Mouse (Mus musculus) erythroblast, adult 5-6 weeks (primary cell): ENCODE measurements around the gene Rnf44. TPM values are rescaled to one million over a fixed set of nuclear protein-coding genes. Genes with fewer than 3 reads are reported as not detected.

Experiments used
- ATAC-seq: replicated peaks from 2 replicates; pipeline ENCODE4 v1.8.0; 2016; ENCODE audit warnings: moderate number of reproducible peaks, mild to moderate bottlenecking, moderate TSS enrichment, inconsistent platforms; ENCODE audit not compliant: poor library complexity, low FRiP score, severe bottlenecking
- total RNA-seq, 2 experiments: library from RNA; stranded (forward) in 1 of 2; stranded (reverse) in 1 of 2; fragments of 150-400 nt in 1 of 2; fragments of 200-764, 138-1000 nt in 1 of 2; gene quantifications; 2 replicates each; pipeline versions ENCODE4 v1.2.3 to v1.2.4; 2015 to 2017; ENCODE audit warnings: low replicate concordance in 2 of 2

Rnf44 gene
- total RNA-seq (2015; ENCODE audit: low replicate concordance) = 31.3 and 33.0 TPM in 2 replicates
- total RNA-seq (2017; ENCODE audit: low replicate concordance) = 9.9 and 30.5 TPM in 2 replicates

DNA sequence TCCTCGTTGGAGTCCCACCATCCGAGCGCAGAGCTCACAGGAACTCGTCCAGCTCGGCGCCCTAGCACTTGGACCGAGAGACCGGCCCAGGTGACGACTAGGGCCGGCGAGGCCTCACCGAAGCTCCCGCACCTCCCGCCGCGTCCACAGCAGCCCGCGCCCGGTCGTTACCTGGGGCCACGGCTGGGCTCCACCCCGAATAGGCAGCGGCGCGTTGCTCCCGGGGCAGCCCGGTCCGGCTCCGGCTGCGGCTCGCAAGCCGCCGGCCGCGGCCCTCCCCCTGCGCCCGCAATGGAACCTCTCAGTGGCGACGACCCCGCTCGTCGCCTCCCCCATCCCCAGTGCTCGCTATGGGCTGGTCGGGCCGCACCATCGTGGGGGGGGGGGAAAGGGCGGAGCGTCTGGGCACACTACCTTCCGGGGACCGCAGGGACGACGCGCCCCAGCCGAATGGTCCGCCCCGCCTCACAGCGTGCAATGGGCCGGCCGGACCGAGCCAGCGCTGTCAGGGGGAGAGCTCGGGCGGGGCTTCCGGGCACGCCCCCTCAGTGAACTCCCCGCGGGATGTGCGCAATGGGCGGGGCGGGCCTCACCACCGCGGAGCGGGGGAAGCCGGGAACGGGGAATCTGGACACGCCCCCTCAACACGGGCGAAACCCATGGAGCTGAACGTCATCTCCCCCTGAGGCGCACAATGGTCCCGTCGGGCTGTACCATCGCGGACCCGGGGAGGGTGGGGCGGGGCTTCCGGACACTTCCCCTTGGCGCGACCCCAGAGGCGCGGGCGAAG lies at the start of gene Rnf44:
TSS of gene Rnf44 (minus strand) at position 350 of the 790 bp plus-strand sequence.
- ATAC-seq = peak; percentile 87

DNA sequence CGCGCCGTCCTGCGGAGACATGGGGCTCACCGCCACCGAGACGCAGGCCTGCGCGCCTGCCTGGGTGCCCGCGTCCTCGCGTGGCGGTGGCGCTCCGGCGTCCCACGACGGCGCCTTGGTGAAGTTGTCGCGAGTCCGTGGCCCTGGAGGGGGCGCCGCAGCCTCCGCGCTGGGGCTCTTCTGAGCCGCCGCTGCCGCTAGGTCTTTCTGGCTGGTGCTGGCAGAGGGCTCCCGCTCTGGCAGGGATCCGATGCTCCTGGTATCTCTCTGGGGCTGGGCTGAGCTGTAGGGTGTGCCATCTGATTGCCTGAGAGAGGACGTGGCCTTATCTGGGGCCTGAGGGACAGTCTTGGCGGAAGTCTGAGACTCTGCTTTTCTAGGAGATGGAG lies 44.5 kb upstream of the Rnf44 start:
- ATAC-seq = no peak

DNA sequence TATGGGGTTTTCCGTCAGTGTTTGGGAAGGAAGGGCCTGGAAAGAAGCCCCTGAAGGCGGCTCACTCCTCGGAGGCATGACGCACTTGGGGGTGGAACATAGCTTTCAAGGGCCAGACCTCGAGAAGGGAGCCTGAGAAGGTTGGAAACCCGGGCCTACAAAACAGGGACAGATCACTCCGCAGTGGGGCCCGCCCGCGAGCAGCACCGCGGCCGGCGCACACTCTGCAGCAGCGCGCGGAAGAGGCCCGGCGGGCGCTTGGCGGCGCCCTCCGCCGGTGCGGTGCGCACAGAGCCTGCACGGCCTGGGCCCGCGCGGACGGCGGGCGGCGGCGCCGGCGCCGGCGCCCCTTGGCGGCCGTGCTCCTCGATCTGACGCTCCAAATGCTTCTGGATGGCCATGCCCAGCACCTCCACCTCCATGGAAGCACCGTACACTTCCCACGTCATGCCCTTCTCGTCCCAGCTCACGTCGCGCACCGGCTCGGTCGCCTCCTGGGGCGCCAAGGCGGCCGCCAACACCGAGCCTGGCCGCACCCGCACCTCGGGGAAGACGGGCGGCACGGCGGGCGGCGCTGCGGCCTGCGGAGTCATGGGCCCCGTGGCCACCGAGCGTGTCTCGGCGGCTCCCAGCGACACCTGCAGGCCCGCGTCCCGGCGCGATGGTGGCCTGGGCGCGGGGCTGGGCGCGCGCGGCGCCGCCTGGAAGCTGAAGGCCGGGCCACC lies 43.9 kb upstream of the Rnf44 start:
- ATAC-seq = no peak

DNA sequence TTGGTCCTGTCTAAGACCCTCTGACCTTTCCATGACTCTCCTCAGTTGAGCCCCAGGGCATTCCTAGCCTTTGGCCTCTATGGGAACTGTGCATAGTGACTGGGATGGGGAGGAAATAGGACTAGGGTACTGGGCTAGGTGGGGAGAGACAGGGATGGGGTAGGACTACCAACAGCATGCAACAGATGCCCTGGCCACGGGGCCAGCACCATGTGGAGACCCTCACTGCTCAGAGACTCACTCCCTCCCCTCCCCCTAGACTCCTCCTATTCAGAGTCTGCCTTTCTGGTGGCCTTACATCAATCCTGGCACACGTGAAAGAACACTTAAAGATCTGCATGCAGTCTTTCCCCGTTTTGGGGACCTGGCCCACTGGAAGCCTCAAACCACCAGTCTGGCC lies 43.2 kb upstream of the Rnf44 start:
- ATAC-seq = no peak

DNA sequence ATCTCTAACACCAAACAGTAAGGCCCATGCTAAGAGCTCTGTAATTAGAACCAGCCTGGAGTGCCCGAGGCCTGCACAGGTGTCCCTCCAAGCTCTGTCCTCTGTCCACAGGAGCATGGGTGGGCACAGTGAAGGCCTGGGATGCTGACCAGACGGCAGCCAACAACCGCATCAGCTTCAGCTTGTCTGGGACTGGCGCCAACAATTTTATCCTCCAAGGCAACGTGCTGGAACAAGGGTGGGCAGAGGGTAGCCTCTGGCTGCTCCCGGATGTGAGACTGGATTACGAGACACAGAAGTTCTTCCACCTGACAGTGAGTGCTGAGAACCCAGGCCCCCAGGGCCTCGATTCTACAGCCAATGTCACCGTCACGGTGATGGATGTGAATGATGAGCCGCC lies 32.4 kb upstream of the Rnf44 start:
- ATAC-seq = no peak

DNA sequence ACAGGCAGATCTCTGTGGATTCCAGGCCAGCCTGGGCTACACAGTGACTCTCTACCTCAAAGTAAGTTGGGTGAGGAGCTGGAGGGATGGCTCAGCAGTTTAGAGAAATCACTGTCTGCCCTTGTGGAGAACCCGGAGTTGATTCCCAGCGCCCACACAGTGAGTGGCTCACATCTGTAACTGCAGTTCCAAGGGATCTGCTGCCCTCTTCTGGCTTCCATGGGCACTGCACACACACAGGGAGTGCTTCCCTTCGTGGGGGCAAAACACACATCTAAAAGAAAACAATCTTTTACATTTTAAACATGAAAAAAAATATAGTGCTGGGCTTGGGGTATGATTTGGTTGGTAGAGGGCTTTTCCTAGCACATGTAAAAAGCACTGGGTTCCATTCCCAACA lies 29.4 kb upstream of the Rnf44 start:
- no peak for ATAC-seq

DNA sequence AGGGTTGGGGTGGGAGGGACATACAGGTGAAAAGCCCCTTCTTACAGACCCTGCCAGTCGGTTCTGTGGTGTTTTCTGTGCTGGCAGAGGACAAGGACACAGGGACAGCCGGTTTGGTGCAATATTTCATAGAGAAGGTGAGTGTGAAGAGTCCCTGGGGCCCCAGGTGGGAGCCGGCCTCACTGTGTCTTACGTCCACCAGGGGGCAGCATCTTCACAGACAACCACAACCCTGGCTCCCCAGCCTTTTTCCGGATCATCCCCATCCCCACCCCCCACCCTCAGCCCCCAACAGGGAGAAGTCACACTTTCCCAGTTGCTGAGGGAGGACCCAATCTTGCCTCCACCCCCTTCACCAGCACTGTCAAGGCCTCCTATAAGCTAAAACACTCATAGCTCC lies 23.2 kb upstream of the Rnf44 start:
- ATAC-seq = 0 out of 2 replicates have a peak, but pooled peaks have one; percentile 53

DNA sequence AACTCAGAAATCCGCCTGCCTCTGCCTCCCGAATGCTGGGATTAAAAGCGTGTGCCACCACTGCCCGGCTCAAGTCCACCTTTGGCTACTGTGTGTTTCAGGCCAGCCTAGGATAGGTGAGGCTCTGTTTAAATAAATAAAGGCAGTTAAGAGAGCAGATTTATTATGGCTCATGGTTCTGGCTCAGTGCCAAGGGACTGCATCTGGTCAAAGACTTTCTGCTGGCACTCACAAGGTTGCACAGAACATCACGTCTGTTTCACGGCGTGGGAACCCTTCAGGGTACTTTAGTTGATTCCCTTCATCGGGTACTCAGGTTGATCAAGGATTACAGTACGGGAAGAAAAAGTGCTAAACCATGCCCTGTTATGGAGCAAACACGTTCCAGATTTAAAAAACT lies 21.3 kb upstream of the Rnf44 start:
- no peak for ATAC-seq

DNA sequence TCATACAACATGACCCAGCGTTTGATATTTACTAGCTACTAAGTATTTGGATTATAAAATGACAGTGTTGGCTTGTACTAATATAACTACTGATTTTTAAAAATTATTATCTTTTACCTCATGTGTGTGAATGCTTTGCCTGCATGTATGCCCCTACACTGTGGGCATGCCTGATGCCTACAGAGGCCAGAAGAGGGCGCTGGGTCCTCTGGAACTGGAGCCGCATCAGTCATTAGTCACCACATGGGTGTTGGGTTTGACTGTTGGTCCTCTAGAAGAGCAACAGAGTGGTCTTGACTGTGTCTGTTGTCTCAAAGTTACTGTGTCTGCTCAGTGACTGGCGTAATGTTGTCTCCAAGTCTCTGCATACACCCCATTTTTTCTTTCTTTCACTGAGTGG lies 20.7 kb upstream of the Rnf44 start:
- ATAC-seq = no peak

DNA sequence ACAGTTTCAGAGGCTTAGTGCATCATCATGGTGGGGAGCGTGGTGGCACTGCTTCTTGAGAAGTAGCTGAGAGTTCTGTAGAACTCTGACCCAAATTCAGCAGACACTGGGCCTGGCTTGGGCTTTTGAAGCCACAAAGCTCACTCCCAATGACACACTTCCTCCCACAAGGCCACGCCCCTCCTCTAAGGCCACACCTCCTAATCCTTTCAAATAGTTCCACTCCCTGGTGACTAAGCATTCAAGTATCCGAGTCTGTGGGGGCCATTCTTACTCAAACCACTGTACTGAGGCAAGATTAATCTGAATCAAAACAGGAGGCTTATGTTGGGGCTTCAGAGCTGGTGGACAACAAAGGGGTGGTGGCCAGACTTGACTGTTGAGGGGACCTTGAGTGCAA lies 17.2 kb upstream of the Rnf44 start:
- no peak for ATAC-seq

DNA sequence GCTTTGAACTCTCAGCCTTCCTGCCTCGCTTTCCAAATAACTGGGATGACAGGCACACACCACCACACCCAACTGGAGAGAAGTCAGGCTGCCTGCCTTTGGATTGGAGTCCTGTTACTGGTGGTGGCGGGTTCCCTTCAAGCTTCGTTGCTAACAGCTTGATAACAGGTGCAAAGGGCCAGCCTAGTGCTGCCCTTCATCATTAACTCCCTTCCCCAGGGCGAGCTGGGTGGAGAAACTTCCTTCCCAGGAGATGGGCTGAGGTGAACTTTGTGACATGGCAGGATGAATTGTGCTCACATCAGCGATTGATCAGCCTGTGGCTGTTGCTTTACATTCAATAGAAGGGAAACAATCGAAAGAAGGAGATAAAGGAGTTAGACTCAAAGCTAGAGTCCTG lies 11.2 kb upstream of the Rnf44 start:
- ATAC-seq = no peak

DNA sequence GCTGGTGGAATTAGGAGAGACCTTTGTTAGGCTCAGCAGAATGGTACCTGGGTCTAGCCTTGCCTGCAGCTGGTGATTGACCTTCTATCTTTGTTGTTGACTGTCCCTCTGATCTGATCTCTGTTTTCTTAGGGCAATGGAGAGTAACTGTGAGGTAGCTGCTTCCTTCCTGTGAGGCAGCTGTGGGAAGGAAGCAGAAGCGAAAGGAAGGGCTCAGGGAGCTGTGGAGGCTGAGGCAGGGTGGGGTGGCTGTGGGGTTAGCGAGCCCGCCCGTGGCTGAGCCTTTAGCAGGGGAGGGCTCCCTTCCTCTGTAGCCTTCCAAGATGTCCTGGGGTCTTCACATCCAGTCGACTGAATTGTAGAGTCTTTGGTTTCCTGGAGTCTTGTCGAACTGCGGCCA lies 8.8 kb upstream of the Rnf44 start:
- ATAC-seq = no peak

DNA sequence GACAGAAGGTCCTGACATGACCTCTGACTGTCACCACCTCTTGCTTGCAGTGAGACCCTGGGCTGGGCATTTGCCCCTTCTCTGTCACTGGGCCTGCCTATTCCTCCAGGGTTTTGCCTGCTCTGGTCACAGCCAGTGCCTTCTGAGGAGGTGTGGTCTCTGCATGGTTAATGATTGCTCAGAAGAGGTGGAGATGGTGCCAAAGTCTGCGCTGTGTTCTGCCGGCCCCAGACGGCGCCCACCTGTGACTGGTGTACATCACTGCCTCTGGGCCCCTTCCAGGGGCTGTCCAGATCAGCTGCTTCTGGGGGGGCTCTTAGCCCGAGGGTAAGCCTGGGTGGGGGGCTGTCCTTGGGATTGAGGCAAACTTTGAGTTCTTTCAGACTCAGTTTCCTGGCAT lies 7.5 kb upstream of the Rnf44 start, which contains the start of gene Cdhr2:
TSS of gene Cdhr2 (plus strand) at position 219 of the 400 bp plus-strand sequence.
- no peak for ATAC-seq

DNA sequence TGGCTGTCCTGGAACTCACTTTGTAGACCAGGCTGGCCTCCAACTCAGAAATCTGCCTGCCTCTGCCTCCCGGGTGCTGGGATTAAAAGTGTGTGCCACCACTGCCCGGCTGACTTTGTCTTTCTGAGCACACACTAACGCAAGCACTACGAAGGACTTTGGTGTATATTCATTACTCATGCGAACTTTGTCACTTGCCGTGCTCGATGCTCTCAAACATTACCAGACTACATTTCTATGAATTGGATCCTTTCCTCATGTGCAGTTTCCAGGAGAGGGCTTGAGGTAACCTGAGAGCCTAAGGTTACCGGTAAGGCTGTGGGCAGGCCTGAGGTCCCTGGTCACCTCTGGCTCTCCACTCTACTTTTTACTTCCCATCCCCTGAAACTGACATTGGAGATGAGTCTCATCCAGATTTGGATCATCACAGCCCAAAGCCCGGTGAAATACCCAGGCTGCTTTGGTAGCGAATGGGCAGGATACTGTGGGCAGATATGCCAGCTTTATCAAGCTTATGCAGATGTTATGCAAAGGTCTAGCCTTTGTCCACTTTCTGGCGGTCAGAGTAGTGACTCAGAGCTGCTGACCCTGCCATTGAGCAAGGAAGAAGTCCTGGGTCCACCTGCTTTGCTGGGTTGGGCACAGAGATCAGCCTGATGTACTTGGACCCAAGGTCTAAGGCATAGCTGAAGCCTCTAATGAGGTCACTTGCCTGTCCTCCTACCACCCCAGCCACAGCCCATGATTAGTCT lies 1.9 kb upstream of the Rnf44 start:
- ATAC-seq = no peak

DNA sequence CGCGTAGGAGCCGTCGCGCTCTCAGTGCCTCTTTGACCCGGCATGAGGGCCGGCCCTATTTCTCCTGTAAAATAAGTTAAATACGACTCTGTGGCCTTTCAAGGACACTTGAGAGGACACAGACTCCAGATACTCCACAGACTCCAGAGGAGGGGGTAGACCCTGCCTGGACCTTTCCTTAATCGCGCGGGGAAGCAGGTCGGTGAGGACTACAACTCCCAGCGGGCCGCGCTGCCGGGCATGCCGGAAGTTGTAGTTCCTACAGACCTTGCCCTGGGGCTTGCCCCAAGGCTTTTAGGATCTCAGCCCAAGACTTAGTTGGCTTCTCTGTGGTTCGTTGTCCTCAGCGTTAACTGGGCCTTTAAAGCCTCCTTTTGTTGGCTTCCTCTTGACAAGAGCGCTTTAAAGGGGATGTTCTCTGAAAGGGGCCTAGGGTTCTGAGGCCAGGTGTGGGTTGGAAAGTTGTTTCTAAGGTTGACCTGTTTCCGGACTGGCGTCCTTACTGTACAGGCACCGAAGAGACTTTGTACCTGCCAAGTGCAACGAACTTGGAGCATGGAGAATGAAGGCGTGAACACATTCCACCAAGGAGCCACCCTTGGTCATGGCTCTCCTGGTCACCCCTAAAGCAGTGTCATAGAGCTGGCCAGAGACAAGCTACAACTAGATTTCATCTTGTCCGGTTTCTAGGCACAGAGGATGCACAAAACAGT lies 797 bp upstream of the Rnf44 start:
- peak; percentile 75 for ATAC-seq

DNA sequence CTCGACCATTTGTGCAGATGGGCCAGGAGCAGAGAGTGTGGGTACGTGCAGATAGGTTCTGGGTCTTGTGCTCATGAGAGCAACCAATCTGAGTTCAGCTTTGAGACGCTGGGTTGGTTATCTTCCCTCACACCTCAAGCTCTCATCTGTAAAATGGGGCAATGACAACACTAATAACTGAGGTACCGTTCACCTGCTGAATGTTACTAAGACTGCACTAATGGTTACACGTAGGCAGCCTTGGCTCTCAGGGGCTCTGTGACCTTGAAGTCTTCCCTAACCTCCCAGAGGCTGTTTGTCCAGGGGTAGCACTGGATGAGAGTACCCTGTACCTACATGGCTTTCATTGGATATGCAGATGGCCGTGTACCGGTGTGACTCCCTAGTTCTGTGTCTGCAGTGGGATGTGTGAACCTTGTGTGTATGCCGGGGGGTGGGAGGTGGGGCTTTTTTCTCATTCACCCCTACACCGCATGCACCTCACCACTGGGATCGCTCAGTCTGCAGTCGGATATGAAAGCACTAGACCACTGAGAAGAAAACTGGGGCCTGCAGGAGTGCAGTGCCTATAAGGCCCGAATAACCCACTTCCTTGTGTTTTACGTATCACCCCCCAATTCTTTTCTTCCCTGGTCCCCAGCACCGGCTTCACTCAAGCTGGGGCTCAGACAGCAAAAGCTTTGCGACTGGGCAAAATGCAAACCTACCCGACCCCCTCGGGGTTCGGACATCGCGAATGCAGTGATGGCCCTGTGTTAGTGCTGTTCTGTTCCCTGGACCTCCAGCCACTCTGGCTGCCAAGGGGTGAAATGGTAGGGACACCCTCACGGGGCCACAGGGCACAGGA lies 773 bp downstream of the Rnf44 start:
- ATAC-seq = peak; percentile 8

DNA sequence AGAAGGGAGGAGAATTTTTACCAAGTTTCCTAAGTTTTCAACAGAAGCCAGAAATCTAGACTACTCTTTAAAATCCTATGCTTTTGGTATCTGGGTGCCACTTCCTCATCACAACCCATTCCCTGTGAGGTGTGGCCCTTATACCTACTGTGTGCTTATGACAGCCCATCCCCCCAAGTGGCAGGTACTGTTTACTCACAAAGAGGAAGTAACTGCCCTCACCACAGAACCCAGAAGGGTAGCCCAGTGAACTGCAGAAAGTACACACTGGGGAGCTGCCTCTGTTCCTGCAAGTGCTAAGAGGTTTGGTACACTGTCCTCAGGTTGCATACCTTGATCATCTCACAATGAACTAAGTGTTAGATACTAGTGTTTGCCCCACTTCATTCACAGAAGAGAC lies 2.0 kb downstream of the Rnf44 start:
- ATAC-seq = no peak

DNA sequence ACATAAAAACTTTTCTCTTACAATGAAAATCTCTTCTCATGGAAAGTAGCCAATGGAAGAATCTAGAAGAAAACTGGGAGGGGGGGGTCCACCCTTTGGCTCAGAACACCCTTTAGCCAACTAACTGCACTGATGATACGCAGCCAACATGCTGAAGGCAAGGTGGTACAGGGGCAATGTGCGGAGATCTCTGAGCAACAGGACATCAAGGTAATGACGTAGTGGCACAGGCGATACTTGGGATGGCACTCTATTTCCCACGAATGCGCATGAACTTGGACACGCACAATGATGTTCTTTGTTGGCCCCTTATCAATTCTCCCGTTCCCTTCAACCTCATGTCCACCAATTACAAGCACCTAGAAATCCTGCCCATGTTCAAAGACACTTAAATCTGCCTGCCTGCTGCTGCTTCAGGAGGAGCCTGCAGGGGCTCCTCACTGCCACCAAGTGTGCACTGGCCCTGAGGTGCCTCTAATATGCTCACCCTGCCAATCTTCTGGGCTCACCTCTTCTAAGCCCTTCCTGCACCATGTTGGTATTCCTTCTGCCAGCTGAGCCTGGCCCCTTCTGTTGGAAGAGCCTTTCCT lies 3.5 kb downstream of the Rnf44 start:
- no peak for ATAC-seq
